Mouse (Mus musculus) thymus, postnatal 4 days (tissue): ENCODE data around the gene Iqgap3.

Source experiments
- DNase-seq: peaks from one replicate; pipeline ENCODE4 v3.0.0; 2021

The Iqgap3 gene

DNA sequence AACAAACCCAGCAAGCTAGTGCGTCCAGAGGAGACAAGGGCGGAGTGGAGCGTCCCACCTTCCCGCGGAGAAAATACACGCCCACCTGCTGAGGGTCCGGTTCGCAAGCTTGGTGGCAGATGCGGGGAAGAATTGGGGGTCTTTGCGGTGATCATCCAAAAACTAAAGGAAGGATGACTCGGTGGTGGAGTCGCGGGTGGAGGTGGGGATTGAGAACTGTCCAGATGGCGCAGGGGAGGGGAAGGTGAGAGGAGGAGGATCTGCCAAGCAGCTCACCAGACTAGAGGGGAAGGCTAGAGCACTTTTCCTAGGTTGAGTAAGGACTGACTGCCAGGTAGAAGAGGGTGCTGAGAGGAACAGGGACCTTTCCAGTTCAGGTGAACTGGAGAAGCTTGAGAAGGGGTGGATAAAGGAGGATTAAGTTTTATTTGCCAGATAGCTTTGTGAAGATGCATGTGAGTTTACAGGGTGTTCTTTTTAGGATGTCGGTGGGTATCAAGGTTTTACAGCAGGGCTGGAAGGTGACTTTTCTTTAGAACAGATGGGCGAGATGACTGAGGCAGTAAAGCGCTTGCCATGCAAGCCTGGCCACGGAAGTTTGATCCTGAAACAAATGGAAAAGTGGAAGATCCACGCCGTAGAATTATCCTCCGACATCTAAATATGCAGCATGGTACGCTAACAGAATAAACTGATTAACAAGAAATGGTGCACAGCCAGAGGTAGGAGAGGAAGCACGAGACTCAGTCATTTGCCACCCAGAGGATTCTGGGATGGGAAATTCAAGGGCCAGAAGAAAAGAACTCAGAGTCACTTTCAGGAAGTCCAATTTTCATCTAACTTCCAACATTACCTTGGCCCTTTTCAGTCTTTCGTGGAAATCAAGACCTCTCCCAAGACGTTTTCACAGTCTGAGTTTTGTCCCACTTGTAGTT is 57.7 kb downstream of the Iqgap3 start:
- DNase-seq: peak; percentile 75

DNA sequence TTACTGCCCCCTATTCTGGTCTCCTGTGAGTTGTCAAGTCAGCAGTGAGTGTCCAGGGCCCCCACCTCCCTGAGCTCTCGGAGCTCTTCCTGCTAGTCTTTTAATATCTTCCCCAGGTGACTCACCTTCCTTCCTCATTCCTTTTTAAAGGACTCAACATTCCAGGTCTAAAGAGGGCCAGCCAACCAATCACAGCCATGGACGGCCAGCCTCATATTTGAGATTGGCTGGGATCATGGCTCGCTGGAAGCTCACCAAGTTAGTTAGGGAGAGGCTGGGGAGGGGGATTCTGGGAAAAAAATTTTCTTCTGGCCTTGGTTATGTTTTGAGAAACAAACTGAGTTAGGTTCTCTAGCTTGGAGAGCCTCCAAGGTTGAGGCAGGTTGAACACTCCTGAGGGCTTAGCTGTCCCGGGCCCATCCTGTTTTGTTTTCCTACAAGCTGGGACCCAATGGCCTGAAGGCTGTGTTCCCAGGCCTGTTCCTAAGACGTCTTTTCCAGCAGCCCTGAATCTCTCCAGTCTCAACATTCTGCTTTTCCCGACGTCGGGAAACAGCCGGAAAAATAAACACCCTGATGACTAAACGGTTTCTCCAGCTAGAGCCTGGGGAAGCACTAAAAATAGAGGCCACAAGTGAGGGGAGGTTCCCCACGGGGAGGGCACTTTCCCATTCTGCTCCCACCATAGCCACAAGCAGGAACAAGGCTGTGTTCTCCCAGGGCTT is 58.6 kb downstream of the Iqgap3 start:
- peak; percentile 45 for DNase-seq

DNA sequence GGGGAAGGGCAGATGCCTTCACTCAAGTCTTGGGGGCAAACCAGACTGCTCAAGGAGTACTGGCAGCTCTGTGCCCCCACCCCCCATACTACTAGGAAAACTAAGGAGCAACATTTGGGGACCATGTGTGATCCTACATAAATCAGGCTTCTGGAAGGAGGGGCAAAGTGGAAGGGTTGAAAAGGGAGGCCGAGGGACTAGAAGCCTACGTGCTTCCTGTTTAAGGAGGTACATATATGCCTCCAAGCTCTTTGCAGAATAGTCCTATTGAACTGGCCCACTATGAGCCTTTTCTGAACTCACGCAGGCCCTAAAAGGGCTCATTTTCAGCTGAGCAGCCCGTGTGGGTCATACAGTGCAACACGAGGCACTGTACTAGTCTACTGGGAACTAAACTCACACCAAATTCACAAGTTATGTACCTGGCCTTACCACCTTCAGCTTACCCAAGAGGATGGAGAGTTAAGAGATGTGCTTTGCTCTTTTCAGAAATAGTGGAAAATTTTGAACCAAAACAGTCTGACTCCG is 59.2 kb downstream of the Iqgap3 start:
- DNase-seq: peak; percentile 49

DNA sequence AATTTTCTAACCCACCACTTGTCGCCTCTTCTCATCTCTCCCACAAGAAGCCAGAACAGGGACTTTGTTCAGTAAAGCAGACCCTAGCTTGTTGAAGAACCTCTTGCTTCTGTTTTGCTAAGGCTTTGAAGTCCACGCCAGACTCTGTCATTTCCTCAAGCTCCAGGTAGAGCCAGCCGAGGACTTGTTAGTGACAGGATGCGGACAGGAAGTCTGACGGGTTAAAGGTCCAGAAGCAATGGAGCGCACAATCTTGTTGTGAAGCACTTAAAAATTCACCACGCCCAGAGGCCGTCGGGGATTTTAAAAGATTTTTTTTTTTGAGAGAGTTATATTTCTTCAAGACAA is 59.6 kb downstream of the Iqgap3 start:
- no peak for DNase-seq

GRCm38 (mm10) chr3:88141787-88142523 is 60.2 kb downstream of the Iqgap3 start, which contains the start of gene Mef2d:
Mef2d (plus strand) TSS chr3:88142372.
- peak; percentile 98 for DNase-seq

GRCm38 (mm10) chr3:88142546-88142915 is 60.8 kb downstream of the Iqgap3 start:
- peak; percentile 83 for DNase-seq

DNA sequence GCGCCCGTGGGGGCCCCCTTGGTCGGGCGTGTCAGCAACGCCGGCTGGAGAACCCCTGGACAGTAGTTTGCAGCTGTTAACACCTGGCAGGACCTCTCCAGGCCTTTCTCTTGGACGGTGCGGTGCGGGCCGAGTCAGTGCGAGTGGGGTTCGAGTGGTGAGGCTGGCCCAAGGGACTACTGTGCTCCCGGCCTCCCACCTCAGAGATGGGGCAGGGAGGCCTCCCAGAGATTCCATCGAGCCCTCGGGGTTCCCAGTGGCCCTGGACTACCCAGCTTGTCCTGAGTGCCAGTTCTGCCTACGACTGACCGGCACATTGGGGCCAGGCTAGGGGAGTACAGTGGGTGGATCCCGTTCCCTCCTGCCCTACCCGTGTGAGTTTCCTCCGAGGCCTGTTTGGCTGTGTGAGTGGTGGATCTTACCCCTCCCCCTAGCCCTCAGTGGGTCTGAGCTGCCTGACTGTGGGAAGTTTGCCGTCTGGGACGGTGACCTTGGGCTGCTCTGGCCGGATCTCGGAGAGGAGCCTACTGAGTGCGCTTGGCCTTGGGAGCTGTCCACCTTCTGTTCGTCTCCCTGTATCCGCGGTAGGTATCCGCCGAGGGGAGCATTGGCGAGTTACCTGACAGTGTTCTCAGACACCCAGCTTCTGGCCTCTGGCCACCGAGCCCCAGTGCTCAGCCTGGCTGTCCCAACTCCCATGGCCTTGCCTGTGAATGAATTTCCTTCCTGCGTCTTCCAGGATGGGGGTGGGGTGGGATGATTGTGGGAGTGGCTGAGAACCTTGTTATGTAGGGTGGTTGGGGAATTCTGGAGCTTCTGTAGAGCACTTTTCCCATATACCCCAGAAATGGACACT is 61.4 kb downstream of the Iqgap3 start:
- DNase-seq: no peak

DNA sequence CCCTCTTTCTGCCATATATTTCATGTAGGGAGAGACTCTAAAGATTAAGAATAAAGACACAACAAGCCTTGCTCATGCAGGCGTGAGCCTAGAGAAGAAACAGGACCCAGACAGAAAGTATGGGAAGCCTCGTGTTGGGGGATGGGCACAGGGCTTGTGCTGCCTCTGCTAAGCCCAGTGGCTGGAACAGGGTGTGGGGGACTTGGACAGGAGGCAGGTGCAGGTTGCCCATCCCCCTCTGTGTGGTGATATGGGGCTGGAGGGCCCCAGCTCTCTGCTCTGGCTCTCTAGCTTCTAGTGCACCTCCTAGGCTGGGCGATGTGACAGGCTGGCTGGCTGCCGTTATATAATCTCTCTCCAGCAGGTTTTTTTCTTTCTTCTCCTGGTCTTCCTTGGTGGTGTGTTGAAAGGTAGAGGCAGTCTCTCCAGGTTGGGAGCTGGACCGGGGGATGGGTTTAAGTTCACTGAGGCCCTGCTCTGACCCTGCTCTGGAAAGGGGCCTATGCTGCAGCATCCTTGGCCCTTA is 62.3 kb downstream of the Iqgap3 start:
- peak; percentile 72 for DNase-seq

DNA sequence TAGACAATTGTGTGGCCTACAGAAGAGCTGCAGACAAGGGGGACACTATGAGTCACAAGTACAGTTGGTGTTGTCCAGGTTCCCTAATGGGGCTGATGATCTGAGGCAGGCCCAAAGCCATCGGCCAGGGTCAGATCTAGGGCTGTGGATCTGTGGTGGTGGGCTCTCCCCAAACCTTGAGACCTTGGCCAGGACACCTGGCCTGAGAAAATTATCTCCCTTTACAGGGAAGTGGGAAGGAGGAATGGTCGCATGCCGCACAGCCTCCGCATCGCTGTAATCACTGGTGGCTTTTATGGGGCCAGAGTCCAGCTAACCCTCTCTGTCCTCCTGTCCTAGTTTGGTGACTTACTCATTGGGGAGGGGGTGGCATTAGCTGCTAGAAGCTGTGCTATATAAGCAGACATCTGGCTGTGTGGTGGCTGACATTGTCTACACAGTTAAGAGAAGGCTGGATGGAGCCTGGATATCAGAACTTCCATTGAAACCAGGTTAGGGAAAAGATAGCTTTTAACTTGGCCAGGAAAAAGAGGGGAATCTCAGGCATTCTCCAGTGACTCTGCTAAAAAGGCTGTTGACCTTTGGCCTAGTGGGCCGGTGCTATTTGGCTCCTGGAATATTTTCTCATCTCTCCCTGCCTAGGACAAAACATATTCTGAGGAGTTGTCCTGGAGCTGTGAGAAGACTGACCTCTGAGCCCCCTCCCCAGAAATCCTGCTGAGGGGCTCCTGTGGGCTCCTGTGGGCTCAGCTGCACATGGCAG is 63.1 kb downstream of the Iqgap3 start:
- DNase-seq: no peak

GRCm38 (mm10) chr3:88145411-88145782 is 63.6 kb downstream of the Iqgap3 start:
- DNase-seq: peak; percentile 72

- no peak for DNase-seq
These were observed 64.2 kb downstream of the Iqgap3 start for GRCm38 (mm10) chr3:88145952-88146351.

GRCm38 (mm10) chr3:88146376-88147112 is 64.8 kb downstream of the Iqgap3 start:
- peak; percentile 38 for DNase-seq

DNA sequence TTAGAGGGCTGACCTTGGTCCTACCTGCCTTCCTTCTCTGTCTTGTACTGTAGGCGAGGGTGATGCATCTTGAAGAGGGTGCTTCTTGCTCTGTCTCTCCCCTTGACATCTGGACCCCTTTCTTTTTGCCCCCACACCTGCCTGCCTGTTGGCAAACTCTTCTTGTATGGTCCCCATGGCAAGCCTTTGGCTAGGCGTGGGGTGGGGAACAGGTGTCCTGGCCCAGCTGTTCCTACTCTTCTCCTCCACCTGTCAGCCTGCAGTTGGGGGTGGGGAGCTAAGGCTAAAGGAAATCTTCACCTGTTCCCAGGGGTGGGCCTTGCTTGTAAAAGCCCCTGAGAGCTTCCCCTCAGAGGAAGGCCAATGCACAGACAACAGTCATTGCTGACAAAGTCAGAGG is 65.7 kb downstream of the Iqgap3 start:
- DNase-seq: peak; percentile 72

DNA sequence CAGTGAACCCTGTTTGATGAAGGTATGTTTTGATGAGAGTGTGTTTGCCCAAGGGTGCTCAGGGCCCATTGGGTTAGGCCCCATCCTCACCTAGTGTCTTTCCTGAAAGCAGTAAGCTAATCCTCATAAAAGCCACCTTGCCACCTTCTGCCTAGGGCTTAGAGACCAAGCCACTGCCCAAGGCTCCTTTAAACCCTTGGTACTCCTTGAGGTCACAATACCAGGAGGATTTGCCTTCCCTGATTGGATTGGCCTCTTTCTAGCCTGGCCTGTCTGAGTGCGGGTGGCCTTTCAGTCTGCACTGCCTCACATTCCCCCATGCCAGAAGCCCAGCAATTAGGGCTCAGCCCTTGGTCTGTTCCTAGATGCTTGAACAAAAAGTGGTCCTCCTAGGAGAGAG is 66.1 kb downstream of the Iqgap3 start:
- no peak for DNase-seq

DNA sequence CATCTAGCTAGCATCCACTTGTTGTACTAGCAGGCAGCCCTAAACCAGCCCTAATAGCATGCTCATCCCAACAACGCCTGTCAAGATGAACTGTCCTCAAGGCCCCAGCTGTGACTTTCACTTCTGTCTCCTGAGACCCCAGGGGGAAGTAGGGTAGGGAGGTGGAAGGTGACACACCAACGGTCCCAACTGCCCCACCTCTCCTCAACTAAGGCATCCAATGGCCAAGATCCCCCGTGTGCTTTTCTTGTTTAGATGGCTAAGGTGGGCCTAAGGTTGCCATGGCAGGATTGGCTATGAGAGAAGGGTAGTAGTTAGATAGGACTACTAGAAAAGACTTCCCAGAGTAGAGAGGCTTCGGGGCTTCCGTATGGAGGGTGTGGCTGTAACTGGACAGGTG is 66.6 kb downstream of the Iqgap3 start:
- DNase-seq: no peak

DNA sequence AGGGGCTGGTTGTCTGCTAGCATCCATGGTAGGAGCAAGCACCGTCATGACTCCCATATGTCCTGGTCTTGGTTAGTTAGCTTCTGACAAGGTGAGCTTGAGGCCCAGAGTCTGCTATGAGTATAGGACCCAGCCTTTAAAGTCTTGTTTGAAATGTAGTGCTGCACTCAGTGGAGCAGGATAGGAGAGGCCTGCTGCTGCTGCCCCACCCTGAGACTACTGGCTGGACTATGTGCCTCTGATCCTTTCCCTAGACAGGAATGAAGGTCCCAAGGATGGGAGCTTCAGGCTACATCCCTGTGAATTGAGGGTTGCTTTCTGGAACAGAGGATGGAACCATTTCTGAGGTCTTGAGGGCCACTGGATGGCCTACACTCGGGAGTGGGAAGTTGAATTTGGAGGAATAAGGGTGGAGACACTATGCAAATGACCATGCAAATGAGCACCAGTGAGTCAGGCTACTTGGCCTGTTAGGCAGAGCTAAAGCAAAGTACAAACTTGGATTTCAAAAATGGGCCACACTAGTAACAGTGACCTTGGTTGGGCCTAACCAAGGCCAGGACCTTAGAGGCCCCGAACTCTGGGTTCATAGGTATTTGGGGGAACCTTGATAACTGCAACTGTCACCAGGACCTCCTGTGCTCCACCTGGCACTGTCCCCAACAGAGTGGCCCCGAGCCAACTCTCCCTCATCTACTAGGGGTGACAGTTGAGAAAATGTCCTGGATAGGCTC is 67.2 kb downstream of the Iqgap3 start:
- no peak for DNase-seq

- DNase-seq: no peak
These were observed 67.8 kb downstream of the Iqgap3 start for GRCm38 (mm10) chr3:88149510-88149974.

DNA sequence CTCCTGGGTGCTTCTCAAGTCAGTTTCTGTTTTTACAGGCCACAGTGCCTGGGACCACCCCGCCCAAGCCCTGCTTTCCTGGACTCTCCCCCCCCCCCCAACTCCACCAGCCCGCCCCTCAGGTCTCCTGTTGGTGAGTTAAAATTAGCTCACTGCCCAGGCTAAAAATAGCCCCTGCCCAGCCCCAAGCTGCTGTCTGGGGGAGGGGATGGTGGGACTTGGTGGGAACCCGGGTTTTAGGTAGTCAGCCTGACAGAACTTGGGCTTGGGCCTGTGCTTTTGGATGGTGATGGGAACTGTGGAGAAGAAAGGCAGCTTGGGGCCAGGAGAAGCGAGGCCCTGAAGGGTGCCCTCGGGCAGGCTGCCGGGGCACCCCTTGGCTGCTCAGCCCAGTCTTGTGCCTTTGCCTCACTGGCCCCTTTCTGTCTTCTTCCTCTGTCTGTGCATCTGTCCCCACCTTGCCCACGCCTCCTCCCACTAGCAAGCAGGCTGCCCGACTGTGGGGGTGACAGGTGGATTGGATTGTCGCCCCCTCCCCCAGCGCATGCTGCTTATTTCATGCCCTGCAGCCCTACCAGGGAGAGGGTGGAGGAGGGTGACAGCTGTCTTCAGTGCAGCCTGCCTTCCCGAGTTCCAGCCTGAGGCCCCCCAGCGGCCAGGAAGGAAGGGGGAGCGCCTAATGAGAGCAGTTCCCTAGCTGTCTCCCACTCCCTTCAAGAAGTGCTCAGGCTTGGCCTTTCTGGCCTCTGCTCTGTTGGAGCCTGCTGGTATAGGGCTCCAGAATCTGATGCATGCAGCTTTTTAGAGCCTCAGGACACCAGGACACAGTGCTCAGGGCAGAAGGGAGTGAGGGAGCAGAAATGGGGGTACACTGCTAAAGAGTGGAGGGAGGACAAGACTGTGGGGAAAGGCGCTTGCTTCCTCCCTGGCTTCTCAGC is 68.6 kb downstream of the Iqgap3 start:
- DNase-seq: peak; percentile 73
